Mouse (Mus musculus): ENCODE measurements around the gene Miga2. TPM values are rescaled to one million over a fixed set of nuclear protein-coding genes. Genes with fewer than 3 reads are reported as not detected.
A peak's percentile ranks its signal among the peaks of the same experiment; 100 is the strongest.

Gene Miga2
- polyA plus RNA-seq, 1 experiment from 2014 or later: 30.6 TPM

DNA sequence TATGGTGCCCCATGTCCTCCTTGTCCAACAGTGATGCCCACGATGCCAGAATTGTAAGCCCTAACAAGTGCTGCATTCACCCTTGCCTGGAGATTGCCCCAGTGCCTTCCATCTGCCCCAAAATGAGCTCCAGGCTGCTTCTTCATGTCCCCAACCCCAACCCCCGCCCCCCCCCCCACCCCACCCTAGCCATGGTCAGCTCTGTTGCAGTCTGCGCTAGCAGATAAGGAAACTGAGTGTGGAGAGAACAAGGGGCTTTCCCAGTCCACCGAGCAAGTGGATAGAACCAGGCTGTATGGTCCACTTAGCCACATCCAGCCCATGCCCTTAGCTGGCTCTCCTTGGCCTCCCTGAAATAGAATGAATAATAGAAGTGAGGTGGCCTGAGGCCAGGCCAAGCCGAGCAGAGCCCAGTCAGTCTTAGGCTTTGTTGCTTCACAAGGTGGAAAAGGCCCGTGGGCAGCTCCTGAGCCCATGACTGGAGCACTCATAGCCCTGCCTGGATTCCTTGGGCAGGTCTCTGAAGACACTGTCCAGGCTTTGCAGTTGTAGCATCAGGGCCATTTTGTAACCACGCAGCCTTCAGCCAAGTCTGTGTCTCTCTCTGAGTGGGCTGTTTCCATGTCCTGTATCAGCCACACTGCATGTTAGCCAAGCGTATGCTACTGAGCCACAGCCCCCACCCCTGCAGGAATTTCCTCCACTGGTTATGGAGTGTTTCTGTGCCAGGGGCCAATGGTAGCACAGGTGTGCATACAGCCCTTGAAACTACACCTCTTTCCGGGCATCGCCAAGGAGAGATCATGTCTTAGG lies 16.7 kb downstream of the Miga2 start:
- H3K9ac ChIP-seq (replicated peaks): no peak overlapping the region
- WGBS: 88% methylated on average over 10 of the region's 10 CpGs
- no peaks in the 10 kb centered on the region for H3K4me1 ChIP-seq (replicated peaks)
- H3K36me3 ChIP-seq: peaks cover 100% of the 10 kb centered on the region
- no peak overlapping the region for H3K27ac ChIP-seq
- H3K9me3 ChIP-seq: no peaks in the 10 kb centered on the region
- H3K4me2 ChIP-seq: no peak overlapping the region
- no peak for ATAC-seq (ENCODE audit: insufficient number of reproducible peaks, insufficient read depth, low FRiP score, low TSS enrichment, low read depth)
- no peaks in the 10 kb centered on the region for H3K27me3 ChIP-seq
- H3K4me3 ChIP-seq (replicated peaks): no peak overlapping the region

GRCm38 (mm10) chr2:30381377-30381725 lies 17.3 kb downstream of the Miga2 start:
- Histone ChIP-seq H3K4me1 (replicated peaks) (no peaks in the 10 kb centered on the region), H3K27me3 (no peaks in the 10 kb centered on the region), H3K27ac (no peak overlapping the region), H3K4me2 (no peak overlapping the region), H3K9me3 (no peaks in the 10 kb centered on the region), H3K36me3 (peaks cover 95% of the 10 kb centered on the region), H3K4me3 (replicated peaks) (no peak overlapping the region), H3K9ac (replicated peaks) (no peak overlapping the region)
- ATAC-seq (ENCODE audit: insufficient number of reproducible peaks, insufficient read depth, low FRiP score, low TSS enrichment, low read depth): no peak
- WGBS: 95% methylated on average over 4 of the region's 4 CpGs

DNA sequence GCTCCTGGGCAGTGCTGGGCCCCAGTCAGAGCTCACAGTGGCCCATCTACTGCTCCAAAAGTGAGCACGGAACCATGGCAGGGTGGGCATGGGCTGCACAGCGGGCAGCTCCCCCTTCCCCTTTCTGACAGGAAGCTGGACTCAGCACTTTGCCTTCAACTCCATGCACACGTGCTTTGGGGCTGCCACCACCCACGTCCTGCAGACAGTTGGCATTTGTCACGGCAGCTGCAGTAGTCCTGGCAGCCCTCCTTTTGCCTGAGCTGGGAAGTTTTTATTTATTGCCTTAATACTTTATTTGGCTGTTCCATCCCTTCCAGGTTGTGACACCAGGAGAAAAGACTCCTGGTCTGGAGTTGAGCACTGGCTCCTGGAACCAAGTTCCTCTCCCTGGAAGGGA lies 20.8 kb downstream of the Miga2 start:
- no peak for ATAC-seq (ENCODE audit: insufficient number of reproducible peaks, insufficient read depth, low FRiP score, low TSS enrichment, low read depth)
- Histone ChIP-seq H3K27ac (no peak overlapping the region), H3K9me3 (no peaks in the 10 kb centered on the region), H3K4me2 (no peak overlapping the region), H3K36me3 (peaks cover 60% of the 10 kb centered on the region), H3K27me3 (no peaks in the 10 kb centered on the region), H3K4me3 (replicated peaks) (no peak overlapping the region), H3K9ac (replicated peaks) (no peak overlapping the region), H3K4me1 (replicated peaks) (no peaks in the 10 kb centered on the region)
- 90% methylated on average over 5 of the region's 5 CpGs for WGBS

- no peak for ATAC-seq (ENCODE audit: insufficient number of reproducible peaks, insufficient read depth, low FRiP score, low TSS enrichment, low read depth)
- Histone ChIP-seq H3K9ac (replicated peaks) (no peak overlapping the region), H3K9me3 (no peaks in the 10 kb centered on the region), H3K4me3 (replicated peaks) (no peak overlapping the region), H3K27me3 (no peaks in the 10 kb centered on the region), H3K36me3 (peaks cover 52% of the 10 kb centered on the region), H3K4me1 (replicated peaks) (no peaks in the 10 kb centered on the region), H3K4me2 (no peak overlapping the region), H3K27ac (no peak overlapping the region)
- 85% methylated on average over 4 of the region's 4 CpGs for WGBS
These were observed 21.6 kb downstream of the Miga2 start for GRCm38 (mm10) chr2:30385591-30385990.

DNA sequence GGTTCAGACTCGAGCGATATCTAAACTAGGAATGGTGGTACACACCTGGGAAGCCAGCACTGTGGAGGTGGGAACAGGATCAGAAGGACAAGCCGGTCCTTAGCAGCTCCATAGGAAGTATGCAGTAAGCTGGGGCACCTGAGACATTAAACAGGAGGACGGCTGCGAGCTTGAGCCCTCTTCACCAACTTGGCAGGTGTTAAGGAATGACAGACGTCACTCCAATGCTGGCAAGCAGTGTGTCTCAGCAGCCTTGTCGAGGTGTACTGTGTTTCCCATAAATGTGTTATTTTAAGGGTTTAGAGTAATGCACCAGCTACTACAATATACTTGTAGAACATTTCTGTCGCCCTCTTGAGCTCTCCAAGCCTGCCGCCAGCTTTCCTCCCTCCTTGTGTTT lies 22.9 kb downstream of the Miga2 start:
- no peaks in the 10 kb centered on the region for H3K9me3 ChIP-seq
- H3K27ac ChIP-seq: no peak overlapping the region
- H3K4me2 ChIP-seq: no peak overlapping the region
- no peak for ATAC-seq (ENCODE audit: insufficient number of reproducible peaks, insufficient read depth, low FRiP score, low TSS enrichment, low read depth)
- no peak overlapping the region for H3K9ac ChIP-seq (replicated peaks)
- no peaks in the 10 kb centered on the region for H3K27me3 ChIP-seq
- no peak overlapping the region for H3K4me3 ChIP-seq (replicated peaks)
- H3K36me3 ChIP-seq: peaks cover 39% of the 10 kb centered on the region
- 84% methylated on average over 9 of the region's 9 CpGs for WGBS
- H3K4me1 ChIP-seq (replicated peaks): peaks cover 7% of the 10 kb centered on the region; the same call in 1 of the 2 replicates

DNA sequence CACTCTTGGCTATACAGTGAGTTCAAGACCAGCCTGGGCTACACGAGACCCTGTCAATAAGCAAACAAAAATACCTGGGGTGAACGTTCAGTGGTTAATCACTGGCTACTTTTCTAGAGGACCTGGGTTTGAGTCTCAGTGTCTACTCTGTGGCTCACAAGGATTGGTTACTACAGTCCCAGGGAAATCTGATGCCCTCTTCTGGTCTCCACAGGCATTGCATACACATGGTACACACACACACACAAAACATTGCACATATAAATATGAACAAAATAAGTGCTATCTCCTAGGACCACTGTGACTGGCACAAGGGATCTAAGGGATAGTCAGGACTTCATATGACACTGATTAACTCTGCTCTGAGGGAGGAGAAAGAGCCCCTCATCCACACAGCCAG lies 25.0 kb downstream of the Miga2 start:
- ATAC-seq (ENCODE audit: insufficient number of reproducible peaks, insufficient read depth, low FRiP score, low TSS enrichment, low read depth): no peak
- no peaks in the 10 kb centered on the region for H3K27me3 ChIP-seq
- peaks cover 19% of the 10 kb centered on the region for H3K4me1 ChIP-seq (replicated peaks)
- no peak overlapping the region for H3K4me3 ChIP-seq (replicated peaks)
- peaks cover 21% of the 10 kb centered on the region for H3K36me3 ChIP-seq
- H3K27ac ChIP-seq: no peak overlapping the region
- WGBS: 91% methylated on average over 2 of the region's 2 CpGs
- no peaks in the 10 kb centered on the region for H3K9me3 ChIP-seq
- no peak overlapping the region for H3K9ac ChIP-seq (replicated peaks)
- no peak overlapping the region for H3K4me2 ChIP-seq

DNA sequence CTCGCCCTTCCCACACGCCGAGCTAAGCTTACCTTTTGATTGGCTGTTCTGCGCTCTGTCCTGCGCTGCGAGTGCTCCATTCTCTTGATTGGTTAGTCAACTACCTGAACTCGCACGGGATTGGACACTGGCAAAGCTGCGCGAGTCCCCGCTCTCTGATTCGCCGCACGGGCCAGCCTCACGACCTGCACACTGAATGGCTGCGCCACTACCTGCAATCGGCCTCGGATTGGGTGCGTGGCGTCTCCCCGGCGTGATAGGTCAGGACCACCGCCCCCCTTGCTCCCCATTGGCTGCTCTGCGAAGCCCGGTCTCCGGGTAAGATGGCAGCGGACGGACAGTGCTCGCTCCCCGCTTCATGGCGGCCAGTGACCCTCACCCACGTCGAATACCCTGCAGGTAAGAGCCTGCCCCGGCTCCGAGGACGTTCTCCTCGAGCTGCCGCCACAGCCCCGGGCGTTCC lies 28.1 kb downstream of the Miga2 start, which contains the start of gene Dolpp1:
Gene Dolpp1 (plus strand): TSS at position 141 of the 463 bp plus-strand sequence.
- under 1% methylated on average over 40 of the region's 40 CpGs for WGBS
- Histone ChIP-seq H3K36me3 (peaks cover 21% of the 10 kb centered on the region), H3K4me2 (peak within 1 kb of the TSS; percentile 97), H3K27me3 (no peaks in the 10 kb centered on the region), H3K4me3 (replicated peaks) (peak within 1 kb of the TSS; percentile 79), H3K9ac (replicated peaks) (peak within 1 kb of the TSS; percentile 79), H3K27ac (peak within 1 kb of the TSS; percentile 85), H3K9me3 (no peaks in the 10 kb centered on the region), H3K4me1 (replicated peaks) (peaks cover 19% of the 10 kb centered on the region)
- peak; percentile 100 for ATAC-seq (ENCODE audit: insufficient number of reproducible peaks, insufficient read depth, low FRiP score, low TSS enrichment, low read depth)

- Histone ChIP-seq H3K4me1 (replicated peaks) (peaks cover 19% of the 10 kb centered on the region), H3K9me3 (no peaks in the 10 kb centered on the region), H3K4me2 (peak overlapping the region; percentile 97), H3K9ac (replicated peaks) (peak overlapping the region; percentile 79), H3K4me3 (replicated peaks) (peak overlapping the region; percentile 79), H3K36me3 (peaks cover 27% of the 10 kb centered on the region), H3K27me3 (no peaks in the 10 kb centered on the region), H3K27ac (peak overlapping the region; percentile 85)
- WGBS: 1% methylated on average over 51 of the region's 54 CpGs
- ATAC-seq (ENCODE audit: insufficient number of reproducible peaks, insufficient read depth, low FRiP score, low TSS enrichment, low read depth): peak; percentile 72
These were observed 28.7 kb downstream of the Miga2 start for GRCm38 (mm10) chr2:30392577-30393369.

DNA sequence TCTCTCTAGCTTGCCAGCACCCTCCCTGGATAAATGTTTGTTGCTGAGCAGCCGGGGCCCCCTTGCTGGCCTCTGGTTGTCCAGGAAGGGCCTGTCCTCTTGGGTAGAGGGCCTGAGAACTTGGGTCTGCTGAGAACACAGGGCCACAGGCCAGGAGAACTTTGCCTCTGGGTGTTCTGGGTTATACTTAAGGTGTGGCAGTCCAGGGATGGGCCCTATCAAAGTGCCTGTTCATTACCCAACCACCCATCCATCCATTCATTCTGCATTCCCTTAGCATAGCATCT lies 29.3 kb downstream of the Miga2 start:
- peaks cover 19% of the 10 kb centered on the region for H3K4me1 ChIP-seq (replicated peaks)
- peak overlapping the region; percentile 79 for H3K9ac ChIP-seq (replicated peaks)
- no peaks in the 10 kb centered on the region for H3K9me3 ChIP-seq
- peak overlapping the region; percentile 97 for H3K4me2 ChIP-seq
- no peaks in the 10 kb centered on the region for H3K27me3 ChIP-seq
- peak overlapping the region; percentile 79 for H3K4me3 ChIP-seq (replicated peaks)
- 79% methylated on average over 1 of the region's 1 CpGs for WGBS
- peak overlapping the region; percentile 85 for H3K27ac ChIP-seq
- no peak for ATAC-seq (ENCODE audit: insufficient number of reproducible peaks, insufficient read depth, low FRiP score, low TSS enrichment, low read depth)
- H3K36me3 ChIP-seq: peaks cover 32% of the 10 kb centered on the region

- Histone ChIP-seq H3K4me2 (no peak overlapping the region), H3K36me3 (peaks cover 57% of the 10 kb centered on the region), H3K4me1 (replicated peaks) (peaks cover 19% of the 10 kb centered on the region), H3K9ac (replicated peaks) (no peak overlapping the region; the same call in 1 of the 2 replicates), H3K27me3 (no peaks in the 10 kb centered on the region), H3K27ac (no peak overlapping the region), H3K4me3 (replicated peaks) (no peak overlapping the region), H3K9me3 (no peaks in the 10 kb centered on the region)
- ATAC-seq (ENCODE audit: insufficient number of reproducible peaks, insufficient read depth, low FRiP score, low TSS enrichment, low read depth): no peak
- 92% methylated on average over 7 of the region's 7 CpGs for WGBS
These were observed 31.7 kb downstream of the Miga2 start for GRCm38 (mm10) chr2:30395757-30396156.

- Histone ChIP-seq H3K27me3 (no peaks in the 10 kb centered on the region), H3K27ac (no peak overlapping the region), H3K9me3 (no peaks in the 10 kb centered on the region), H3K4me3 (replicated peaks) (no peak overlapping the region), H3K4me2 (no peak overlapping the region), H3K9ac (replicated peaks) (no peak overlapping the region), H3K36me3 (peaks cover 62% of the 10 kb centered on the region), H3K4me1 (replicated peaks) (peaks cover 18% of the 10 kb centered on the region)
- ATAC-seq (ENCODE audit: insufficient number of reproducible peaks, insufficient read depth, low FRiP score, low TSS enrichment, low read depth): no peak
- 85% methylated on average over 7 of the region's 7 CpGs for WGBS
These were observed 32.2 kb downstream of the Miga2 start for GRCm38 (mm10) chr2:30396246-30396645.

Measured in limb, embryonic 12.5 days (tissue).